Mouse (Mus musculus) WW6 (cell line): ENCODE measurements around the gene Defb25.
"Not testable (repeated sequence)": the region's sequence is repeated elsewhere in the genome, so short reads cannot be mapped to it uniquely, and the experiment has no call there.

Experiments used
- DNase-seq: peaks from one replicate; pipeline ENCODE4 v3.0.0-alpha.2; 2013; ENCODE audit warnings: low read depth, low spot score

The Defb25 gene

GRCm38 (mm10) chr2:152622953-152623352 lies at the start of gene Defb25:
Gene Defb25, minus strand, starts transcription at chr2:152623053.
- no peak for DNase-seq

- no peak for DNase-seq
These were observed 49.3 kb upstream of the Defb25 start for GRCm38 (mm10) chr2:152672166-152672565.

GRCm38 (mm10) chr2:152671642-152671999 lies 48.8 kb upstream of the Defb25 start:
- DNase-seq = no peak

- DNase-seq = no peak
These were observed 48.3 kb upstream of the Defb25 start for GRCm38 (mm10) chr2:152670983-152671641.

GRCm38 (mm10) chr2:152669639-152670484 lies 47.0 kb upstream of the Defb25 start:
- no peak for DNase-seq

- DNase-seq = peak; percentile 92
These were observed 46.4 kb upstream of the Defb25 start, which contains the start of gene H13 for GRCm38 (mm10) chr2:152669256-152669638. Gene H13, plus strand, starts transcription at chr2:152669461.

- DNase-seq = not testable (repeated sequence)
These were observed 43.3 kb upstream of the Defb25 start for GRCm38 (mm10) chr2:152666191-152666590.

- no peak for DNase-seq
These were observed 38.3 kb upstream of the Defb25 start for GRCm38 (mm10) chr2:152661163-152661562.

GRCm38 (mm10) chr2:152657398-152657797 lies 34.5 kb upstream of the Defb25 start:
- peak; percentile 24 for DNase-seq

- DNase-seq = no peak
These were observed 31.2 kb upstream of the Defb25 start for GRCm38 (mm10) chr2:152653874-152654715.

- DNase-seq = no peak
These were observed 30.2 kb upstream of the Defb25 start for GRCm38 (mm10) chr2:152652901-152653620.

GRCm38 (mm10) chr2:152639406-152640113 lies 16.7 kb upstream of the Defb25 start:
- no peak for DNase-seq

- DNase-seq = no peak
These were observed 16.0 kb upstream of the Defb25 start for GRCm38 (mm10) chr2:152638865-152639264.

- DNase-seq = no peak
These were observed 14.5 kb upstream of the Defb25 start for GRCm38 (mm10) chr2:152637381-152637780.

GRCm38 (mm10) chr2:152637006-152637322 lies 14.1 kb upstream of the Defb25 start:
- DNase-seq = no peak

GRCm38 (mm10) chr2:152636246-152637005 lies 13.6 kb upstream of the Defb25 start:
- DNase-seq = no peak

GRCm38 (mm10) chr2:152634311-152634710 lies 11.5 kb upstream of the Defb25 start:
- no peak for DNase-seq

- no peak for DNase-seq
These were observed 10.5 kb upstream of the Defb25 start for GRCm38 (mm10) chr2:152633334-152633733.

- DNase-seq = no peak
These were observed 7.1 kb upstream of the Defb25 start for GRCm38 (mm10) chr2:152629904-152630303.

- DNase-seq = no peak
These were observed 6.4 kb upstream of the Defb25 start for GRCm38 (mm10) chr2:152629239-152629638.
